Mouse (Mus musculus) megakaryocyte, adult 5-6 weeks (primary cell): ENCODE measurements around the gene Tmem169. TPM values are rescaled to one million over a fixed set of nuclear protein-coding genes. Genes with fewer than 3 reads are reported as not detected.
"Not testable (repeated sequence)": the region's sequence is repeated elsewhere in the genome, so short reads cannot be mapped to it uniquely, and the experiment has no call there.

ENCODE experiments used
- ATAC-seq: 2 replicates; pipeline ENCODE4 v1.8.0; 2016; ENCODE audit warnings: mild to moderate bottlenecking, inconsistent platforms; ENCODE audit not compliant: poor library complexity, severe bottlenecking
- total RNA-seq, 2 experiments: library from RNA; stranded (forward) in 1 of 2; stranded (reverse) in 1 of 2; fragments of 153-499, 151-499 nt in 1 of 2; fragments of 221-1000, 200-1000 nt in 1 of 2; gene quantifications; 2 replicates each; pipeline versions ENCODE4 v1.2.3 to v1.2.4; 2015 to 2017

The Tmem169 gene
- not detected in 2 replicates for total RNA-seq (2015)
- total RNA-seq (2017), result not detected in 2 replicates

DNA sequence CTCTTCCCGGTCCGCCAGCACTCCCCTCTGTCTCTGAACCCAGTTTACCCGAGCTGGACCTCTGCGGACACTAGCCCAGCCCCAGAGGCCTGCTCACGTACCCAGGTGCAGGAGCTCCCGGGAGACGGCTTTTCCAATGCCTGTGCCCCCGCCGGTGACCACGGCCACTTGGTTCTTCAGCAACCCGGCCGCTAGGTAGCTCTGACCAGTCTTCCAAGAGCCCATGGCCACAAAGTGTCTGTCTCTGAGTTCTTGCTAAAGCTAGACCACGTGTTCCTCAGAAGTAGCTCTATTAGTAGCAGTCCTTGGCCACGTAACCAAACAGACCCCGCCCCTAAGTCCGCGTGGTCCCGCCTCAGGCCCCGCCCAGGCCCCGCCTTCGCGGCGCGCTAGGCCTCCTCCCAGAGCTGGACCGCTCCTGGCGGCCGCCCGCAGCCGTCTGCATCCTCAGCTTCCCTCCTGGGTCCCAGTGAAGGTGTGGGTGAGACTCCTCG is at the start of gene Tmem169, which contains the start of gene Pecr:
Gene Tmem169 (plus strand): TSS at position 378 of the 494 bp plus-strand sequence.
Gene Pecr (minus strand): TSS at position 323 of the 494 bp plus-strand sequence.
- peak; percentile 98 for ATAC-seq

DNA sequence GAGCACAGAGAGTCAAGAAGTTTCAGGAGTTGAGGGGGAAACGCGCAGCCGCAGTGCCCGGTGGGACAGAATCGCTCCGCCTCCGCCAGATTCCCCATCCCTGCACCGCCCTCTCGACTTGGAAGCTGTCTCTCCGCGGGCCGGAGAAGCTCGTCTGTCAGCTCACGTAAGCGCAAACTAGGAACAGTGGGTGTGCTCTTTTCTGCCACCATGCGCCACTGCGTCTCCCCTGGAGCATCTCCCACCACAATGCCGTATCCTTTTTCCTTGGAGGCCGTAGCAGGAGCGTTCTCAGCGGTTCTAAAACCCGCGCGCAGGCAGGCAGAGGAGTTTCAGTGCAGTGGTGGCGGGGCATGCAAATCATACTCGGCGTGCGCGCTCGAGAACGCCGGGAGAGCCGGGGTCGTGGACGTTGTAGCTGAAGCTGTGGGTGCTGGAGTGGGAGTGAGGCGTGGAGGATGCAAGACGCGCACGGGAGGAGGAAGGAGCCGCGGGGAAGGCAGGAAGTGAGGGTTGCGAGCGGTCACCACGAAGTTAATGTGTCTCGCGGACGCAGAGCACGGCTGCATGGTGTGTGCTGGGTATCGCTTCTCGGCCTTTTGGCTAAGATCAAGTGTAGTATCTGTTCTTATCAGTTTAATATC is 47.7 kb upstream of the Tmem169 start:
- peak; percentile 96 for ATAC-seq

DNA sequence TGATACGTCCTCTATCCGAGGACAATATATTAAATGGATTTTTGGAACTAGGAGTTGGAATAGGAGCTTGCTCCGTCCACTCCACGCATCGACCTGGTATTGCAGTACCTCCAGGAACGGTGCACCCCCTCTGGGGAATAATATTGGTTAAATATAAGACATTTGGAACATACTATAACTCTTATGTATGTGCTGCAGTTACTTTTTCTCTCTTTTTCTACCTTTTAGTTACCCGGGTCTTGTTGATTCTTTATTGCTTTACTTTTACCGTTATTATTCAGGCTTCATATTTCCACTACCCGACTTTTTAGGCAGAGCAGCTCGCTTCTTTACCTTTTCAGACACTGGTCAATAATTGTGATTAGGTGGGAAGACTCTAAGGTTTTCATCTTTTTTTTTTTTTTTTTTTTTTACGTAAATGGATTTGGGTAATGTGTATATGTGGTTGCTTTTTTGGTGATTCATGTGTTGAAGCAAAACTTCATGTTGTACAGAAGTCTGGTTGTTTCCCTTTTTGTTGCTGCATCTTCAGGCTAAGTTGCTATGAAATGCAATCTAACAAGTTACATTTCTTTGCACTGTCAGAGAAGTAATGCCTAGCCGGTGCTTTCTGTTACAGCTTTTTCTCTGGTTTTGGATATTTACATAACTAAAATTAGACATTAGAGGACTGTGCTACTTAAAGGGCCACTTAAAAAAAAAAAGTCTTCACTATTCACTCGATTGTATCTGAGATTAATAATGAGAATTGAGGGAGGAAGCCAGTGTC is 47.0 kb upstream of the Tmem169 start:
- no peak for ATAC-seq

DNA sequence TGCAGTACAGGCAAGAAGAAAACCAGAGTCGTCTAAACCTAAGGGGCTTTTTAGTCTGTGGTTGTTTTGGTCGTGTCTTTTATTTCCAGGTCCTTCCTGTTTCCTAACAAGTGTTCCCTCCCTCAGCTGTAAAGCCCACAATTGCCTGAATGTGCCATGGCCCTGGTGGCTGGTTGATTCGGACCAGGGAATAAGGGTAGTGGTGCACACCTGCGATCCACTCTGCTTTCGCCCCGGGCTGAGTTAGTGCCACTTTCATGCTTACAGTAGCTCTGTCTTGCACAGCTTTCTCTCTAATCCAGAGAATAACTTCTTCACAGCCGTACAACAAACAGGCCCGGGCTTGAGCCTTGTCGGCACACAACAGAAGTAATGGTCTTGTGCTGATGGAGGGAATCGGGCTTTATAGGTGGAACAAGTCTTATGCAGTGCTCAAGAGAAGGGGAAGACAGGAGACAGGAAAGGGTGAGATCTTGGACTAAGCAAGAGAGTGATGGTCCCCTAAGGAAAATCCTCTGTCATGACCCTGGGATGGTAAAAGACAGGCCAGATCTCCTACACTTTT is 46.1 kb upstream of the Tmem169 start:
- no peak for ATAC-seq

DNA sequence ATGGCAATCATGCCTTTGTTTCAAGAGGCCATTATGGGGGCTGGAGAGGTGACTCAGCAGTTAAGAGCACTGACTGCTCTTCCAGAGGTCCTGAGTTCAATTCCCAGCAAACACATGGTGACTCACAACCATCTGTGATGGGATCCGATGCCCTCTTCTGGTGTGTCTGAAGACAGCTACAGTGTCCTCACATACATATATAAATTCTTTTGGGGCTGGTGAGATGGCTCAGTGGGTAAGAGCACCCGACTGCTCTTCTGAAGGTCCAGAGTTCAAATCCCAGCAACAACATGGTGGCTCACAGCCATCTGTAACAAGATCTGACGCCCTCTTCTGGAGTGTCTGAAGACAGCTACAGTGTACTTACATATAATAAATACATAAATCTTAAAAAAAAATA is 45.1 kb upstream of the Tmem169 start:
- ATAC-seq, result not testable (repeated sequence)

DNA sequence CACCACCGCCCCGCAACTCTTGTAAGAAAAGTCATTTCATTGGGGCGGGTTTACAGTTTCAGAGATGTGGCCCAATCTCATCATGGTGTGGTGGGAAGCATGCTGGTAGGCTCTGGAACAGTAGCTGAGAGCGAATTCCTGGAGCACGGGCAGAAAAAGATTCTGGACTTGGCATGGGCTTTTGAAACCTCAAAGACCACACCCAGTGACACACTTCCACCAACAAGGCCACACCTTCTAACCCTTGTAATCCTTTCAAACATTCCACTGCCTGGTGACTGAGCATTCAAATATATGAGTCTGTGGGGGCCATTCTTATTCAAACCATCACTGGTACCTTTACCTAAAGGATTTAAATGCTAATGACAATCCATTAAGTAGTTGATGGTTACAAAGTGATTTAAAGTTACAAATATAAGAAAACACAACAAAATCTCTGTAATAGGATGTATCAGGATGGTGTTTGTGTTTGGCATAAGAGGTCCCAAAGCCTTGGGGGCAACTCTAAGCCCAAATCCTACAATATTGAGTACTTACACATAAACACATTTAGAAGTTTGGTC is 41.5 kb upstream of the Tmem169 start:
- no peak for ATAC-seq

DNA sequence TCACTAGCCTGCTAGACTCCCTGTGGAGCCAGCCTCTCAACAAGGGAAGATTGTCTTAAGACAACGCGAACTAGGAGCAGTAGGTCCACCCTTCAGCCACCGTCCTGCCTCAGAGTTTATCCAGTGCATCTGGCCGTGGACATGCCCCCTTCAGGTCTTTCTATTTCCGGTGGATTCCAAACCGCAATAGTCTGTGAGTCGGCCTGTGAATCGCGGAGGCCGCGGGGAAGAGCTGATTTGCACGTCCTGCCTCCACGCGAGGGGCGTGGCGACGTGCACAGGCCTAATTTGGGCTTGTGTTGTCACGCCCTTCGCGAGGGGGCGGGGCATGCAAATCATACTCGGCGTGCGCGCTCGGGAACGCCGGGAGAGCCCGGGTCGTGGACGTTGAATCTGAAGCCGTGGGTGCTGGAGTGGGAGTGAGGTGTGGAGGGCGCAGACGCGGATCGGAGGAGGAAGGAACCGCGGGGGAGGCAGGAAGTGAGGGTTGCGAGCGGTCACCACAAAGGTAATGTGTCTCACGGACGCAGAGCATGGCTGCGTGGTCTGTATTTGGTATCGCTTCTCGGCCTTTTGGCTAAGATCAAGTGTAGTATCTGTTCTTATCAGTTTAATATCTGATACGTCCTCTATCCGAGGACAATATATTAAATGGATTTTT is 40.4 kb upstream of the Tmem169 start:
- ATAC-seq, result peak; percentile 95

DNA sequence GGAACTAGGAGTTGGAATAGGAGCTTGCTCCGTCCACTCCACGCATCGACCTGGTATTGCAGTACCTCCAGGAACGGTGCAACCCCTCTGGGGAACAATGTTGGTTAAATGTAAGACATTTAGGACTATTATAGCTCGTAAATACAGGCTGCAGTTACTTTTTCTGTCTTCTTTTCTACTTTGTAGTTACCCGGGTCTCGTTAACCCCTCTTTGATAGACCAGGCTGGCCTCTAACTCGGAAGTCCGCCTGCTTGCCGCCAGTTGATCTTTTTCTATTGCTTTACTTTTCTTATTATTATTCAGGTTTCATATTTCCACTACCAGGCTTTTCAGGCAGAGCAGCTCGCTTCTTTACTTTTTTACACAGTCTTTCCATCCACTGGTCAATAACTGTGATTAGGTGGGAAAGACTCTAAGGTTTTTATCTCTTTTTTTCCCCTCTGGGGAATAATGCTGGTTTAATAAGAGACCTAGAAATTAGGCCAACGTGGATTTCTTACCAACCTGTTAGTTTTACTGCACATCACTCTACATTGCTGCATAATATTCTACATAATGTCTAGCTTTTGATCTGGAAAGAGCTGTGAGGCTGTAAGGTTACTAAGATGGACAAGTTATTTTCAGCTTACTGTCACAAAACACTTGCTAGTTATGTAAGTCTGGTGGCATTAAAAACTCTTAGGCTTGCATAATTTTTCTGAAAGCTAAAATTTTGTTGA is 39.7 kb upstream of the Tmem169 start:
- peak; percentile 60 for ATAC-seq

DNA sequence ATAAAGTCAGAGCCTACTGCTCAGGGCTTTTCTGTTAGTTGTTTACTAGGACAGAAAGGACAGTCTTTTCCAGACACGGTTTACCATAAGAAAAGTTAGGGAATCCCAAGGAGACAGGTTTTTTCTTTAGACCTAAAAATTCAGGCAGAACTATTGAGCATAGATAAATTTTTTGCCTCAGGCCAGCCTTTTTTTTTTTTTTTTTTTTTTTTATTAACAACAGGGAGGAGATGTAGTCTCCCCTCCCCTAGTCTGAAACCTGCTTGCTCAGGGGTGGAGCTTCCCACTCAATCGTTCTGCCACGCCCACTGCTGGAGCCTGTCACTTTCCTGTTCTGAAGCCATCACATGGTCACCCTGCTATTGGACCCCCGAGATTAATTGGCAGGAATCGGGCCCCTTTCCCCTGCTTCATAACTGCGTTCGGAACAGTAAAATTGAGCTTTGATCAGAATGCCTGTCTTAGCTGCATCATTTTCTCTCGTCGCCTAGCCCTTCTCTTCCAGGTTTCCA is 35.9 kb upstream of the Tmem169 start:
- not testable (repeated sequence) for ATAC-seq

DNA sequence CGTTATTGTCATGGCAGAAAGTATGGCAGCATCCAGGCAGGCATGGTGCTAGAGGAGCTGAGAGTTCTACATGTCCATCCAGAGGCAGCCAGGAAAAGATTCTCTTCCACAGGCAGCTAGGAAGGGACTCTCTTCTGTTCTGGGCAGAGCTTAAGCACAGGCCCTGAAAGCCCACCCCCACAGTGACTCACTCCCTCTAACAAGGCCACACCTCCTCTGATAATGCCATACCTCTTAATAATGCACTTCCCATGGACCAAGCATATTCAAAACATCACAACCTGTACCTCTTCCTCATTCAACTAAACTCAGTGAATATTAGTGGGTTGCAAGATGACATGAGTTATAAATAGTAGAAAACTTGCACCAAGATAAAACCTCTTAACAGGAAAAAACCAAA is 32.4 kb upstream of the Tmem169 start:
- ATAC-seq, result no peak

DNA sequence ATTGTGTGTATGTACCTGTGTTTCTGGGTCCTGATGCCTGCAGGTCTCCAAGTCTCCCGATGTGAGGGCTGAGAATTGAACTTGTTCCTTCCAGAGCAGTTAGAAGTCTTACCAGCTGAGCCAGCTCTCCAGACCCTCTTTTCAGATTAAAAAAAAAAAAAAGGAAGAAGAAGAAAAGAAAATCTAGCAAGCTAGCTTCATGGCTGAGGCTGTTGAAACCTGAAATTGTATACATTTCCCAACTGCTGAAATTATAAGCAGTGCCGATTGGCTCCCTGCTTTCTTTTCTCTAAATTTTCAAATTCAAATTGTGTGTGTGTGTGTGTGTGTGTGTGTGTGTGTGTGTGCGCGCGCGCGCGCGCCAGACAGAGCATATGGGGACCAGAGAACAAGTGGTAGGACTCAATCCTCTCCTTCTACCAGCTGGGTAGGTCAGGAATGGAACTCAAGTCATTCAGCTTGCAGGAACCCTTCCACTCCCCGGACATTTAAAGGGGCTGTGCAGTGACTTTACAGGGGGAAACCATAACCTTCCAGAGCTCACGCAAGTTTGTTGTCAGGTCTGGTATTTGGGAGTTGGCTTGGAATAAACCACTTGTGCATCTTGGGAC is 30.2 kb upstream of the Tmem169 start:
- no peak for ATAC-seq

DNA sequence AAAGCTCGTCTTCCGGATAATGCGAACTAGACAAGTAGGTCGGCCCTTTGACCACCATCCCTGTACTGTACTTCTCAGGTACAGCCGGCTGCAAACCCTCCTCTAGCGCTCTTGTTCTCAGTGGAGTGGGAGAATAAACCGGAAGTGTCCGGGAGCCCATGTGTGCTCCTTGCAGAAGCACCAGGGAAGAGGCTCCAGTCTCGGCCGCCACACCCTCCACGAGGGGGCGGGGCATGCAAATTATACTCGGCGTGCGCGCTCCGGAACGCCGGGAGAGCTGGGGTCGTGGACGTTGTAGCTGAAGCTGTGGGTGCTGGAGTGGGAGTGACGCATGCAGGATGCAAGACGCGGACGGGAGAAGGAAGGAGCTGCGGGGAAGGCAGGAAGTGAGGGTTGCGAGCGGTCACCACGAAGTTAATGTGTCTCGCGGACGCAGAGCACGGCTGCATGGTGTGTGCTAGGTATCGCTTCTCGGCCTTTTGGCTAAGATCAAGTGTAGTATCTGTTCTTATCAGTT is 29.6 kb upstream of the Tmem169 start:
- ATAC-seq, result peak; percentile 83

DNA sequence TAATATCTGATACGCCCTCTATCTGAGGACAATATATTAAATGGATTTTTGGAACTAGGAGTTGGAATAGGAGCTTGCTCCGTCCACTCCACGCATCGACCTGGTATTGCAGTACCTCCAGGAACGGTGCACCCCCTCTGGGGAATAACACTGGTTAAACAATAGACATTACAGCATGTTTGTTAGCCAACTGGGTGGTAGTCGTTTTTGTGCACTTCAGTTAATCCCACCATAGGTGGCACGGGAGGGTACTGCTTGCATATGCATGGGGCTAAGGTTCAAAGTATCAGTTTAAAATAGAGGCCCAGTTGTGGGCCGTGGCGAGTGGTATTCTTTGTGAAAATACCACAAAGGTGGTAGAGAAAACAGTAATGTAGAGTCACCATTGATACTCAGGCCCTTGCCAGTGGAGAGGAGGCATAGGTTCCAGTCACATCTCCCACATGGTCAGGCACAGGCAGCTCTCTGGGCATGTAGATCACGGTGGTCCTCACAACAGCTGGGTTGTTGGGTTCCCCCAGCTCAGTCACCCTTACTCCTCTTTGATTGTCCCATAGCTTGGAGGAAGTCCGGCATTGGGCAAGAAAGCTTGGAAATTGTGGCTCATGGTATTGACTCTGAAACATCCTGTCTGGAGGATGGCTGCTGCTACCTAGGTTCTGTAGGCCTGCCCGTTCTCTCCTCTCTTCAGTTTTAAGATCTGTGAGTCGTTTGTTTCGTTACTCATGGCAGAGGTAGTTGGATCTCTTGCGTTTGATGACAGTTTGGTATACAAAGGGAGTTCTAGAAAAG is 28.9 kb upstream of the Tmem169 start:
- ATAC-seq, result peak; percentile 62

DNA sequence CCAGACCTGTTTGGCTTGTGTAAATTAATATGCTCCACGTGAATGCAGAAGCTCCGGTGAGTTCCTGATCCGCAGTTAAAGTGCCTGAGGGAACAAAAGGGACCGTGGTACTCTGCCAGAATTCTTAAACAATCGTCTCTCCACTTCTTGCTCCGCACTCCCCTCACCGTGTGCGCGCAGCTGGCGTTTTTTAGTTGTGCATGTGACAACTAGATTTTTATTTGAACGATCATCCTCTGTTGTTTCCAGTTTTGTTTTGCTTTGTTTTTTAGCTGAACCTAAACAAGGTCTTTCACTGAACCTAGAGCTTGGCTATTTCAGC is 28.4 kb upstream of the Tmem169 start:
- ATAC-seq, result peak; percentile 16

DNA sequence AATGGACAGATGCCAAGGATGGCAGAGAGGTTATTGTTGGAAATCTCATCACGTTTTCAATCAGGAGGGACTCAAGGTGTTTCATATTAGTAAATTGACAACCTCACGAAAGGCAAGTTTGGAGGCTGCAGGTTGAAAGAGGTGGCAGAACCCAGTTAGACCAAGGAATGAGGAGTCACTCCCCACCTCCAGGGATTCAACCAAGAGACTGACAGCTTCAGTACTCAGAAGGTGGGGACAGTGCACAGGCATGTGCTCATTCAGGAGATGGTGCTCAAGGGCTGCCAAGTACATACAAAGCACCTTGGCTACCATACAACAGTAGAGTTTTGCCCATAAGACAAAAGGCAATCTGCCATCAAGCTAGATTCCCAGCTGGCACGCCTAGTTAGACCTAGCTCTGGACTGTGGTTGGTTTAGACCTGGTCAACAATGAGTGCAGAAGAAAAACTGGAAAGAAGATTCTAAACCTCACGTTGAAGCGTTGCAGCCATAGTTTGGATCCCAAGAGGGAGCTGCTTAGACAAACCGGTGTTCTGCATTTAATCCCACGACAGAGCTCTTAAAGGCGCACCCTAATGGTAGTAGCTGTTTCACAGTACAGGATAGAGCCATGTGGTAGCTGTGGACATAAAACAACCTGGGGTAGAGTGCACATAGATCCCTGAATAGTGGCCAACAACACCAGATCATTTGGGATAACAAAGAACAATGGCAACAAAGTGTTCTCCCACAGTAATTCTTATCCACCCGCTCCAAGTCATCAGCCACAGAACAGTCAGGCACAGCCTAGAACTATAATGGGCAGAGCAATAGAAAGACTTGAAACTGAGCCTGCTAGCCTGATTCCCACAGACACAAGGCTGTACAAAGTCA is 27.6 kb upstream of the Tmem169 start:
- no peak for ATAC-seq

DNA sequence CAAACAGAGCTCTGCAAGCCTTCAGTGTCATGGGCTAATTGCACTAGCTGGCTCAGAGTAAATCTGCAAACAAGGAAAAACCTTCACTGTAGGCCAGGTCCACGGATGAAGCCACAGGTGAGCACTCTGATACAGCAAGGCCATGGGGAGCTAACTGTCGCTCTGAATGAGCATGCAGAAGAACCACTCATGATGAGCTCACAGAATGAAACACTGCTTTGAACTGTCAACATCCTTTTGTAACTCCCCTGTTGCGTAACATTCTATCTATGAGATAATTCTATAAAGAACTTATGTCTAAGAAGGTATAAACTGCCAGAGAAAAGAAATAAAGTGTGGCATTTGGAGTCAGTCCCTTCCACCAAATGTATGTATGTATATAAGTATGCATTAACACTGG is 21.1 kb upstream of the Tmem169 start:
- no peak for ATAC-seq

DNA sequence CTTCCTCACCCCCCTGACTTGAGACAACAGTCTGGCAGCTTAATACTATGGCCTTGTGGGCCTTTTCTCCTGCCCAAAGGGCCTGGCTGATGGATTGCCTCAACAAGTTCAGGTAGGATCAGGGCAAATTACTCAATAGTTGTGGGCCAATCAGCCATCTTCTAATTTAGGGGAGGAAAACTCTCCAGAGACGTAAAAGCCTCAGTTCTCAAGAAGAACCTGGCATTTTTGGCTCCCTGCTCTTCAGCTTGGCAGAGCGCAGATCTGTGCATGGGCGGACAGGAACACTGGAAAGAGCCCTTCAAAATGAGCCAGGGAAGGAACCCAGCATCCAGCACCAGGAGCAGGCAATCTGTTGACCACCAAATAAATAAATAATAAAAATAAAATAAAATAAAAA is 6.1 kb upstream of the Tmem169 start:
- no peak for ATAC-seq

DNA sequence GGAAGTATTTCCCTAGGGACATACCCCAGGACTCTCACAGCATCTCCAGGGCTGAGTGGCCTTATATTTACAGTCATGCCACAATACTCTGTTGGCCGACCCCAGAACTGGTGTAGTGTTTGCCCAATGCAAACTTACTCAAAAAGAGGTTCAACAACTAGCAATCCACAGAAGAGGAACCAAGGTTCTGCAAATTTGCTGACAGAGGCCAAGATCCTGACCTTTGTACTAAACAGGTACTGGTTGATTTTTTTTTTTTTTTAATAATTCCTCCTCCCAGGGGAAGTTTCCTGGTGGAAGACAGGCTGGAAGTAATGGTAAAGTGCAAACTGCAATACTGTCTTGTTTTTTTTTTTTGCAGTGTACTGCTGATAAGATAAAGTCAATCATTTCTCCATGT is 1.6 kb upstream of the Tmem169 start:
- no peak for ATAC-seq
